Mouse (Mus musculus) liver, embryonic 14 days (tissue): Measurements from ENCODE around the gene Tas2r129. TPM values are rescaled to one million over a fixed set of nuclear protein-coding genes. Genes with fewer than 3 reads are reported as not detected.

Source experiments
- polyA plus RNA-seq: library from polyadenylated mRNA; depleted of rRNA; stranded (reverse); fragments of >200 nt; gene quantifications from 2 replicates; pipeline ENCODE4 v1.2.3, GENCODE M21; 2012; rRNA removed

Tas2r129 gene
- polyA plus RNA-seq, result not detected in 2 replicates

GRCm38 (mm10) chr6:132950802-132951201 lies at the start of gene Tas2r129:
Gene Tas2r129 (plus strand): TSS chr6:132951102.

GRCm38 (mm10) chr6:132909351-132909750 lies 41.6 kb upstream of the Tas2r129 start, which contains the start of gene Tas2r125:
Gene Tas2r125 (plus strand): TSS chr6:132909651.

GRCm38 (mm10) chr6:132957819-132958218 lies 6.9 kb downstream of the Tas2r129 start, which contains the start of gene Tas2r131:
Gene Tas2r131 (minus strand): TSS chr6:132957919.

GRCm38 (mm10) chr6:132980865-132981264 lies 30.0 kb downstream of the Tas2r129 start, which contains the start of gene Tas2r109:
Gene Tas2r109 (minus strand): TSS chr6:132980965.

Other genes with a start within 250 kb of the Tas2r129 start
- gene Tas2r122, start 239.2 kb upstream of the Tas2r129 start, polyA plus RNA-seq, result not detected in 2 replicates
- gene Tas2r115, start 213.1 kb upstream of the Tas2r129 start, polyA plus RNA-seq, result not detected in 2 replicates
- not detected in 2 replicates for gene Tas2r124, start 196.4 kb upstream of the Tas2r129 start, polyA plus RNA-seq
- not detected in 2 replicates for gene Tas2r102, start 189.0 kb upstream of the Tas2r129 start, polyA plus RNA-seq
- not detected in 2 replicates for gene Tas2r136, start 172.9 kb upstream of the Tas2r129 start, polyA plus RNA-seq
- not detected in 2 replicates for gene Tas2r117, start 148.3 kb upstream of the Tas2r129 start, polyA plus RNA-seq
- not detected in 2 replicates for gene Tas2r123, start 104.0 kb upstream of the Tas2r129 start, polyA plus RNA-seq
- not detected in 2 replicates for gene Tas2r116, start 95.7 kb upstream of the Tas2r129 start, polyA plus RNA-seq
- gene Tas2r110, start 83.1 kb upstream of the Tas2r129 start, polyA plus RNA-seq, result not detected in 2 replicates
- gene Tas2r113, start 58.1 kb upstream of the Tas2r129 start, polyA plus RNA-seq, result not detected in 2 replicates
- not detected in 2 replicates for gene Tas2r125, start 41.5 kb upstream of the Tas2r129 start, polyA plus RNA-seq
- not detected in 2 replicates for gene Tas2r131, start 6.8 kb downstream of the Tas2r129 start, polyA plus RNA-seq
- not detected in 2 replicates for gene Tas2r109, start 29.9 kb downstream of the Tas2r129 start, polyA plus RNA-seq
- gene Tas2r103, start 86.0 kb downstream of the Tas2r129 start, polyA plus RNA-seq, result not detected in 2 replicates
- not detected in 2 replicates for gene Tas2r140, start 104.7 kb downstream of the Tas2r129 start, polyA plus RNA-seq
- 7.7 and 9.3 TPM in 2 replicates for gene Smim10l1, start 153.8 kb downstream of the Tas2r129 start, polyA plus RNA-seq